Mouse (Mus musculus) midbrain, embryonic 13.5 days (tissue): ENCODE data around the gene Gp9. TPM values are rescaled to one million over a fixed set of nuclear protein-coding genes. Genes with fewer than 3 reads are reported as not detected.
"Not testable (repeated sequence)": the region's sequence is repeated elsewhere in the genome, so short reads cannot be mapped to it uniquely, and the experiment has no call there.

Source experiments
- ATAC-seq: fragments of 200-750 bp; cut with Nextera tagmentation; 2 replicates; pipeline ENCODE4 v1.8.0; 2017; ENCODE audit warnings: mild to moderate bottlenecking, moderate TSS enrichment, moderate library complexity
- H3K27ac ChIP-seq: fragments of 300-500 bp; sonication (generic); 2 replicates; pipeline ENCODE4 v1.5.1; 2015; ENCODE audit warnings: inconsistent platforms, mild to moderate bottlenecking, moderate library complexity
- H3K27me3 ChIP-seq: fragments of 300-500 bp; sonication (generic); 2 replicates; pipeline ENCODE4 v1.6.1; 2015; ENCODE audit warnings: mild to moderate bottlenecking, inconsistent platforms
- H3K36me3 ChIP-seq: fragments of 300-500 bp; sonication (generic); 2 replicates; pipeline ENCODE4 v1.6.1; 2015; ENCODE audit warnings: mild to moderate bottlenecking, inconsistent platforms
- H3K4me1 ChIP-seq: fragments of 300-500 bp; sonication (generic); replicated peaks from 2 replicates; pipeline ENCODE4 v1.6.1; 2015; ENCODE audit warnings: inconsistent platforms
- H3K4me2 ChIP-seq: fragments of 300-500 bp; sonication (generic); replicated peaks from 2 replicates; pipeline ENCODE4 v1.6.1; 2015; ENCODE audit warnings: moderate library complexity, mild to moderate bottlenecking, inconsistent platforms
- H3K4me3 ChIP-seq: fragments of 300-500 bp; sonication (generic); replicated peaks from 2 replicates; pipeline ENCODE4 v1.5.1; 2015; ENCODE audit warnings: mild to moderate bottlenecking, inconsistent platforms
- H3K9ac ChIP-seq: fragments of 300-500 bp; sonication (generic); replicated peaks from 2 replicates; pipeline ENCODE4 v1.6.1; 2015; ENCODE audit warnings: mild to moderate bottlenecking, inconsistent platforms
- H3K9me3 ChIP-seq: fragments of 300-500 bp; sonication (generic); 2 replicates; pipeline ENCODE4 v1.6.1; 2016; ENCODE audit warnings: mild to moderate bottlenecking, inconsistent platforms
- WGBS: fragments of 180-500 bp; shearing (Covaris S2); methylation state at CpG from one replicate; pipeline ENCODE4 v1.1.7; 2015; 5-methylcytosine and 5-hydroxymethylcytosine counted together
- polyA plus RNA-seq: library from polyadenylated mRNA; unstranded; fragments of >200 nt; fragmentation: Nextera tagmentation; extraction: Ambion mirVana; gene quantifications from 2 replicates; pipeline ENCODE4 v1.2.1, GENCODE M21; 2015

Gene Gp9
- polyA plus RNA-seq, 1 experiment from 2014 or later = 1.1 TPM

- Histone ChIP-seq H3K9ac (no peak overlapping the region), H3K4me3 (no peak overlapping the region), H3K27me3 (no peaks in the 10 kb centered on the region), H3K4me1 (no peaks in the 10 kb centered on the region), H3K9me3 (no peaks in the 10 kb centered on the region), H3K27ac (no peak overlapping the region), H3K4me2 (no peak overlapping the region), H3K36me3 (0 out of 2 replicates have a peak, but pooled peaks cover 4% of the 10 kb centered on the region)
- ATAC-seq = no peak
- WGBS = 97% methylated on average over 4 of the region's 4 CpGs
Observed at GRCm38 (mm10) chr6:87755196-87755595, 22.7 kb upstream of the Gp9 start.

GRCm38 (mm10) chr6:87756896-87757295, 21.0 kb upstream of the Gp9 start:
- Histone ChIP-seq H3K4me1 (no peaks in the 10 kb centered on the region), H3K4me2 (no peak overlapping the region), H3K4me3 (no peak overlapping the region), H3K9me3 (no peaks in the 10 kb centered on the region), H3K9ac (no peak overlapping the region), H3K36me3 (0 out of 2 replicates have a peak, but pooled peaks cover 4% of the 10 kb centered on the region), H3K27me3 (no peaks in the 10 kb centered on the region), H3K27ac (no peak overlapping the region)
- no peak for ATAC-seq
- WGBS = 93% methylated on average over 8 of the region's 8 CpGs

DNA sequence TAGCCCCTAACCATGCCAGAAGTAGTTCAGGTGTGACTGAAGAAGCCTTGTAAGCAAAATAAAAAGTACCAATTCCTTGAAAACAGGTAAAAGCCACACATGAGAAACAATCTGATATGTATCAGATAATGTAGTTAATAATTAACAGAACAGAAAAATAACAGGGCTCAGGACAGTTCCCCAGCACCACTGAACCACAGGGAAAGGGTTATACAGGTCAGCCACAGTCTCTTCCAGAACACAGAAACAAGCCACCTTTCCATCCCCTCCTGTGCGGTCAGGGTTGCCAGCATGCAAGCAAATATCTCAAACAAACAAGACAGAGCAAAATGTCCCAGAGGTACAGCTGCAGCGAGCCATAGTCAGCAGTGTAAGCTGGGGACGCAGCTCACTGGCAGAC, 18.5 kb upstream of the Gp9 start:
- ATAC-seq = no peak
- no peak overlapping the region for H3K9ac ChIP-seq
- H3K4me3 ChIP-seq = no peak overlapping the region
- no peak overlapping the region for H3K27ac ChIP-seq
- no peaks in the 10 kb centered on the region for H3K27me3 ChIP-seq
- H3K4me2 ChIP-seq = no peak overlapping the region
- WGBS = 63% methylated on average over 3 of the region's 3 CpGs
- 0 out of 2 replicates have a peak, but pooled peaks cover 4% of the 10 kb centered on the region for H3K36me3 ChIP-seq
- H3K9me3 ChIP-seq = no peaks in the 10 kb centered on the region
- H3K4me1 ChIP-seq = no peaks in the 10 kb centered on the region

DNA sequence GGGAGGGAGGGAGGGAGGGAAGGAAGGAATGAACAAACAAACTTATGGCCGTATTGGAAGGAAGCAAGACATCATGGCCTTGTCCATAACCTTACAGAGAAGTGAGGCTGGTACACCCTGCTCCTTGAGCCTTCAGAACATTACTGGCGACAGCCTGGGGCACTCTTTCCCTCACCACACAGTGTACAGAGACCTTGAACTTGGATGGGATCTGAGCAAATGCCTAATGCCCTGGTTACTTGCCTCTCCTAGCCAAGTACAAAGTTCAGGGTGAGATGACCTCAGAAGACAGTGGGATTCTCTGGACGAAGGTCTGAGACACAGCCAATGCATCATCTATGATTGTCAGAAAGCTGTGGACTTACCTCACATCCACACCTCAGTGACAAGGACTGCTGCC, 18.0 kb upstream of the Gp9 start:
- no peaks in the 10 kb centered on the region for H3K9me3 ChIP-seq
- no peaks in the 10 kb centered on the region for H3K4me1 ChIP-seq
- no peaks in the 10 kb centered on the region for H3K27me3 ChIP-seq
- no peak overlapping the region for H3K27ac ChIP-seq
- no peak overlapping the region for H3K9ac ChIP-seq
- H3K4me2 ChIP-seq = no peak overlapping the region
- no peak overlapping the region for H3K4me3 ChIP-seq
- H3K36me3 ChIP-seq = 0 out of 2 replicates have a peak, but pooled peaks cover 4% of the 10 kb centered on the region
- no peak for ATAC-seq
- 77% methylated on average over 3 of the region's 3 CpGs for WGBS

- H3K27me3 ChIP-seq = no peaks in the 10 kb centered on the region
- no peak overlapping the region for H3K4me3 ChIP-seq
- H3K9ac ChIP-seq = no peak overlapping the region
- ATAC-seq = no peak
- 89% methylated on average over 5 of the region's 5 CpGs for WGBS
- no peak overlapping the region for H3K27ac ChIP-seq
- no peaks in the 10 kb centered on the region for H3K9me3 ChIP-seq
- no peaks in the 10 kb centered on the region for H3K36me3 ChIP-seq
- H3K4me1 ChIP-seq = no peaks in the 10 kb centered on the region
- no peak overlapping the region for H3K4me2 ChIP-seq
Observed at GRCm38 (mm10) chr6:87762161-87762560, 15.7 kb upstream of the Gp9 start.

- WGBS = 73% methylated on average over 4 of the region's 4 CpGs
- ATAC-seq = no peak
- H3K27ac ChIP-seq = no peak overlapping the region
Observed at GRCm38 (mm10) chr6:87763376-87764280, 14.2 kb upstream of the Gp9 start.

DNA sequence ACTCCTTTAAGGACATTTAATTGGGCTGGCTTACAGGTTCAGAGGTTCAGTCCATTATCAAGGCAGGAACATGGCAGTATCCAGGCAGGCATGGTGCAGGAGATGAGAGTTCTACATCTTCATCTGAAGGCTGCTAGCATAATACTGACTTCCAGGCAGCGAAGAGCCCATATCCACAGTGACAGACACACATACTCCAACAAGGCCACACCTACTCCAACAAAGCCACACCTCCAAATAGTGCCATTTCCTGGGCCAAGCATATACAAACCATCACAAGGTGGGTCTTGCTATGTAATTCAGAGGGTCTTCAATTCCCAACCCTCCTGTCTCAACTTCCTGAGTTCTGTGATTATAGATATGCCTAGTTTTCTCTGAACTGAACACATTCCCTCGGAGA, 13.6 kb upstream of the Gp9 start:
- 91% methylated on average over 2 of the region's 2 CpGs for WGBS
- H3K9ac ChIP-seq, ATAC-seq: not testable (repeated sequence)

More at GRCm38 (mm10) chr6:87763376-87764280, 14.2 kb upstream of the Gp9 start:
- no peaks in the 10 kb centered on the region for H3K27me3 ChIP-seq
- H3K36me3 ChIP-seq = no peaks in the 10 kb centered on the region
- H3K4me3 ChIP-seq = no peak overlapping the region
- no peak overlapping the region for H3K9ac ChIP-seq
- H3K9me3 ChIP-seq = no peaks in the 10 kb centered on the region
- no peaks in the 10 kb centered on the region for H3K4me1 ChIP-seq
- H3K4me2 ChIP-seq = no peak overlapping the region

DNA sequence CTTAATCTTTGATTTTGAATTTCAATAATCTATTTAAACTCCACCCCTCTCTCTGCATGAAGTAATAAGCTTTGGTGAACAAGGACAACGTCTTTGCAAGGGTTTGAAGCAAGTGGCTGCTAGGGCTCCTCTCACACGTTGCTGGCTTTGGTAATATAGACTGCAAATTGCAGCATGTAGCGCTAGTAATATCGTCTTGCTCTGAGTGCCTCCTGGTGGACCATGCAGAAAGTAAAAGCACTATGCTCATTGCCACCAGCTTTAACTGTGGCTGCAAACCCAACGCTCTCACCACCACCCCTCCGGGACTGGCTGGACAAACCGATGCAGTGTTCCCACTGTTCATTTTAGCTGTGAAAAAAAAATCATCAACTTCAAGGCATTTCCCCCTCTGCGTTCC, 7.2 kb upstream of the Gp9 start:
- Histone ChIP-seq H3K4me2 (no peak overlapping the region), H3K4me3 (no peak overlapping the region), H3K27ac (no peak overlapping the region), H3K36me3 (no peaks in the 10 kb centered on the region), H3K9ac (no peak overlapping the region), H3K27me3 (no peaks in the 10 kb centered on the region), H3K9me3 (no peaks in the 10 kb centered on the region), H3K4me1 (no peaks in the 10 kb centered on the region)
- no peak for ATAC-seq
- WGBS = 56% methylated on average over 8 of the region's 8 CpGs

More for the DNA sequence above, 13.6 kb upstream of the Gp9 start:
- H3K4me1 ChIP-seq, H3K36me3 ChIP-seq, H3K4me3 ChIP-seq, H3K27me3 ChIP-seq, H3K4me2 ChIP-seq, H3K27ac ChIP-seq, H3K9me3 ChIP-seq: not testable (repeated sequence)

DNA sequence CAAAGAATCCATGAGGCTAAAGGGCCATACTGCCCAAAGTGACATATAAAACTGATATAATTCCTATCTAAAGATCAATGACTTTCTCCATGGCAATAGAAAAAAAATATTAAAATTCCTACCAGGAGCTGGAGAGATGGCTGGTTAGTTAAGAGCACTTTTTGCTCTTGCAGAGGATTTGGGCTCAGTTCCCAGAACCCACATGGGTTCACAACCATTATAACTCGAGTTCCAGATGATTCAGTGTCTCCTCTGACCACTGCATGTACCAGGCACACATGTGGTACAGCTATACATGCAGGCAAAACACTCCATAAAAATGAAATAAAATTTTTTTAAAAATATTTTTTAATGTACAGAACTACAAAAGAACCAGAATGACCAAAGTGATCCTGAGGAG, 3.4 kb upstream of the Gp9 start:
- Histone ChIP-seq H3K27ac (no peak overlapping the region), H3K9ac (no peak overlapping the region), H3K27me3 (no peaks in the 10 kb centered on the region), H3K4me1 (no peaks in the 10 kb centered on the region), H3K9me3 (no peaks in the 10 kb centered on the region), H3K4me2 (no peak overlapping the region), H3K36me3 (no peaks in the 10 kb centered on the region), H3K4me3 (no peak overlapping the region)
- no peak for ATAC-seq
- 59% methylated on average over 1 of the region's 1 CpGs for WGBS

- ATAC-seq = no peak
- Histone ChIP-seq H3K9me3 (no peaks in the 10 kb centered on the region), H3K27me3 (no peaks in the 10 kb centered on the region), H3K9ac (no peak overlapping the region), H3K27ac (no peak overlapping the region), H3K4me1 (no peaks in the 10 kb centered on the region), H3K4me3 (no peak overlapping the region), H3K36me3 (no peaks in the 10 kb centered on the region), H3K4me2 (no peak overlapping the region)
- 89% methylated on average over 9 of the region's 9 CpGs for WGBS
Observed at GRCm38 (mm10) chr6:87774909-87775308, 3.0 kb upstream of the Gp9 start.

- no peaks in the 10 kb centered on the region for H3K4me1 ChIP-seq
- no peak overlapping the region for H3K4me2 ChIP-seq
- H3K9ac ChIP-seq = no peak overlapping the region
- WGBS = 85% methylated on average over 3 of the region's 3 CpGs
- H3K4me3 ChIP-seq = no peak overlapping the region
- no peaks in the 10 kb centered on the region for H3K9me3 ChIP-seq
- H3K27ac ChIP-seq = no peak overlapping the region
- ATAC-seq = no peak
- no peaks in the 10 kb centered on the region for H3K36me3 ChIP-seq
- H3K27me3 ChIP-seq = no peaks in the 10 kb centered on the region
Observed at GRCm38 (mm10) chr6:87775588-87776245, 2.2 kb upstream of the Gp9 start.

- no peaks in the 10 kb centered on the region for H3K4me1 ChIP-seq
- 100% methylated on average over 1 of the region's 1 CpGs for WGBS
- H3K4me3 ChIP-seq = no peak overlapping the region
- H3K27ac ChIP-seq = no peak overlapping the region
- no peaks in the 10 kb centered on the region for H3K9me3 ChIP-seq
- no peak for ATAC-seq
- H3K4me2 ChIP-seq = no peak overlapping the region
- no peaks in the 10 kb centered on the region for H3K36me3 ChIP-seq
- H3K27me3 ChIP-seq = no peaks in the 10 kb centered on the region
- no peak overlapping the region for H3K9ac ChIP-seq
Observed at GRCm38 (mm10) chr6:87776663-87777062, 1.2 kb upstream of the Gp9 start.
